Mouse (Mus musculus) CH12.LX (cell line): Measurements from ENCODE around the gene Wfdc21. TPM values are rescaled to one million over a fixed set of nuclear protein-coding genes. Genes with fewer than 3 reads are reported as not detected.

Experiments
- DNase-seq: peaks from one replicate; pipeline ENCODE4 v3.0.0-alpha.2; 2013; ENCODE audit errors: extremely low read depth
- H3K27ac ChIP-seq: 2 replicates; pipeline ENCODE4 v1.5.1; 2012; ENCODE audit warnings: low read depth, mild to moderate bottlenecking, control low read depth, moderate library complexity; ENCODE audit not compliant: insufficient read depth
- H3K27me3 ChIP-seq: replicated peaks from 2 replicates; pipeline ENCODE3; 2012; ENCODE audit warnings: inconsistent platforms
- H3K36me3 ChIP-seq, 2 experiments: replicated peaks in 1 of 2; 2 replicates each; pipeline versions ENCODE3 to v1.6.1; 2012; ENCODE audit warnings: inconsistent platforms in 1 of 2, low read length in 1 of 2, mild to moderate bottlenecking in 1 of 2, mixed read lengths in 1 of 2, moderate library complexity in 1 of 2; ENCODE audit not compliant: control insufficient read depth in 1 of 2, insufficient read depth in 1 of 2
- H3K4me1 ChIP-seq, 2 experiments: 2 replicates each; pipeline ENCODE4 v1.6.1; 2012; ENCODE audit warnings: inconsistent platforms in 1 of 2, moderate library complexity in 1 of 2; ENCODE audit not compliant: insufficient read depth in 2 of 2, control insufficient read depth in 1 of 2
- H3K4me2 ChIP-seq: 2 replicates; pipeline ENCODE4 v1.6.1; 2012; ENCODE audit warnings: low read depth, mild to moderate bottlenecking, control low read depth; ENCODE audit not compliant: poor library complexity, insufficient read depth, severe bottlenecking
- H3K4me3 ChIP-seq, 3 experiments: fragments of 150-350 bp in 1 of 3; sonication (generic) in 1 of 3; replicated peaks in 1 of 3; 2 replicates each; pipeline versions ENCODE3 to v1.5.1; 2011 to 2012; ENCODE audit warnings: low read depth in 2 of 3, low read length in 2 of 3, mild to moderate bottlenecking in 2 of 3, moderate library complexity in 2 of 3, control low read depth in 1 of 3, improper control_type of control experiment in 1 of 3, inconsistent platforms in 1 of 3, mixed read lengths in 1 of 3; ENCODE audit not compliant: poor library complexity in 1 of 3
- H3K79me2 ChIP-seq: replicated peaks from 2 replicates; pipeline ENCODE4 v1.6.1; 2012; ENCODE audit warnings: mild to moderate bottlenecking, moderate library complexity; ENCODE audit not compliant: control insufficient read depth, poor library complexity, insufficient read depth, severe bottlenecking; ENCODE audit errors: extremely low read depth
- H3K9ac ChIP-seq: 2 replicates; pipeline ENCODE4 v1.6.1; 2012; ENCODE audit warnings: low read depth, mild to moderate bottlenecking, control low read depth, moderate library complexity; ENCODE audit not compliant: insufficient read depth
- H3K9me3 ChIP-seq: replicated peaks from 2 replicates; pipeline ENCODE3; 2012; ENCODE audit warnings: low read length, inconsistent platforms, mixed read lengths
- BHLHE40 ChIP-seq: IDR thresholded peaks from 2 replicates; pipeline ENCODE4 v1.6.1; 2011; ENCODE audit warnings: mild to moderate bottlenecking, low read depth, low read length, improper control_type of control experiment
- CHD1 ChIP-seq: IDR thresholded peaks from 2 replicates; pipeline ENCODE4 v1.6.1; 2012; ENCODE audit warnings: low read depth, low read length, improper control_type of control experiment, inconsistent platforms
- CTCF ChIP-seq, 2 experiments: IDR thresholded peaks in 1 of 2; conservative IDR thresholded peaks in 1 of 2; 2 replicates each; pipeline ENCODE4 v1.5.1; 2011 to 2012; ENCODE audit warnings: low read depth in 2 of 2, low read length in 2 of 2, improper control_type of control experiment in 1 of 2, inconsistent platforms in 1 of 2, mild to moderate bottlenecking in 1 of 2, moderate library complexity in 1 of 2
- ELF1 ChIP-seq: IDR thresholded peaks from 2 replicates; pipeline ENCODE4 v1.6.1; 2014; ENCODE audit warnings: low read depth, mild to moderate bottlenecking, inconsistent platforms, low read length, improper control_type of control experiment
- ETS1 ChIP-seq: conservative IDR thresholded peaks from 2 replicates; pipeline ENCODE4 v1.6.1; 2012; ENCODE audit warnings: low read depth, mild to moderate bottlenecking, inconsistent platforms, low read length, improper control_type of control experiment, moderate library complexity
- GABPA ChIP-seq: IDR thresholded peaks from 2 replicates; pipeline ENCODE4 v1.6.1; 2012; ENCODE audit warnings: low read depth, low read length, improper control_type of control experiment, inconsistent platforms; ENCODE audit not compliant: insufficient replicate concordance
- HCFC1 ChIP-seq: IDR thresholded peaks from 2 replicates; pipeline ENCODE4 v1.6.1; 2012; ENCODE audit warnings: low read depth, mild to moderate bottlenecking, inconsistent platforms, low read length, improper control_type of control experiment
- IRF4 ChIP-seq: IDR thresholded peaks from 2 replicates; pipeline ENCODE4 v1.6.1; 2014; ENCODE audit warnings: low read depth, mild to moderate bottlenecking, inconsistent platforms, low read length, improper control_type of control experiment
- KAT2A ChIP-seq: IDR thresholded peaks from 2 replicates; pipeline ENCODE4 v1.6.1; 2012; ENCODE audit warnings: low read length, improper control_type of control experiment, inconsistent platforms; ENCODE audit not compliant: insufficient replicate concordance
- MAFK ChIP-seq: IDR thresholded peaks from 2 replicates; pipeline ENCODE4 v1.6.1; 2011; ENCODE audit warnings: low read length, improper control_type of control experiment; ENCODE audit not compliant: insufficient replicate concordance
- MAX ChIP-seq: IDR thresholded peaks from 2 replicates; pipeline ENCODE4 v1.6.1; 2011; ENCODE audit warnings: low read length, improper control_type of control experiment
- MEF2A ChIP-seq: IDR thresholded peaks from 2 replicates; pipeline ENCODE4 v1.6.1; 2014; ENCODE audit warnings: low read depth, mild to moderate bottlenecking, inconsistent platforms, low read length, improper control_type of control experiment, borderline replicate concordance
- MXI1 ChIP-seq: IDR thresholded peaks from 2 replicates; pipeline ENCODE4 v1.6.1; 2011; ENCODE audit warnings: mild to moderate bottlenecking, low read depth, low read length, improper control_type of control experiment
- MYC ChIP-seq: IDR thresholded peaks from 2 replicates; pipeline ENCODE4 v1.6.1; 2011; ENCODE audit warnings: low read depth, mild to moderate bottlenecking, improper control_type of control experiment, low read length
- NELFE ChIP-seq: IDR thresholded peaks from 2 replicates; pipeline ENCODE4 v1.6.1; 2011; ENCODE audit warnings: low read depth, low read length, improper control_type of control experiment
- PAX5 ChIP-seq: IDR thresholded peaks from 2 replicates; pipeline ENCODE4 v1.6.1; 2012; ENCODE audit warnings: low read length, inconsistent platforms, mixed read lengths
- RAD21 ChIP-seq: IDR thresholded peaks from 2 replicates; pipeline ENCODE4 v1.6.1; 2011; ENCODE audit warnings: low read depth, mild to moderate bottlenecking, low read length, improper control_type of control experiment, moderate library complexity
- SMC3 ChIP-seq: IDR thresholded peaks from 2 replicates; pipeline ENCODE4 v1.6.1; 2011; ENCODE audit warnings: low read depth, low read length, improper control_type of control experiment
- TBP ChIP-seq: conservative IDR thresholded peaks from 2 replicates; pipeline ENCODE4 v1.6.1; 2011; ENCODE audit warnings: low read depth, low read length, improper control_type of control experiment
- TCF12 ChIP-seq: IDR thresholded peaks from 2 replicates; pipeline ENCODE4 v1.6.1; 2014; ENCODE audit warnings: low read depth, mild to moderate bottlenecking, inconsistent platforms, low read length, improper control_type of control experiment
- UBTF ChIP-seq: IDR thresholded peaks from 2 replicates; pipeline ENCODE4 v1.6.1; 2012; ENCODE audit warnings: low read depth, mild to moderate bottlenecking, inconsistent platforms, low read length, improper control_type of control experiment, moderate library complexity
- USF1 ChIP-seq: IDR thresholded peaks from 2 replicates; pipeline ENCODE4 v1.6.1; 2014; ENCODE audit warnings: low read depth, mild to moderate bottlenecking, inconsistent platforms, low read length, improper control_type of control experiment
- USF2 ChIP-seq: conservative IDR thresholded peaks from 2 replicates; pipeline ENCODE4 v1.6.1; 2011; ENCODE audit warnings: low read depth, low read length, improper control_type of control experiment
- ZC3H11A ChIP-seq: IDR thresholded peaks from 2 replicates; pipeline ENCODE4 v1.6.1; 2012; ENCODE audit warnings: low read depth, mild to moderate bottlenecking, inconsistent platforms, low read length, improper control_type of control experiment
- ZKSCAN1 ChIP-seq: IDR thresholded peaks from 2 replicates; pipeline ENCODE4 v1.6.1; 2012; ENCODE audit warnings: low read depth, inconsistent platforms, low read length, improper control_type of control experiment, borderline replicate concordance
- ZMIZ1 ChIP-seq: IDR thresholded peaks from 2 replicates; pipeline ENCODE4 v1.6.1; 2012; ENCODE audit warnings: low read depth, mild to moderate bottlenecking, inconsistent platforms, low read length, improper control_type of control experiment
- ZNF384 ChIP-seq: IDR thresholded peaks from 2 replicates; pipeline ENCODE4 v1.6.1; 2012; ENCODE audit warnings: low read depth, low read length, improper control_type of control experiment, inconsistent platforms
- dilution Hi-C: fragments of 300-500 bp; cut with MboI; formaldehyde crosslinking; loops from 2 replicates; pipeline ENCODE4 v1.14.3; 2020; ENCODE audit warnings: low sequenced_read_pairs; ENCODE audit not compliant: extremely low pct_unique_long_range_greater_than_20kb, extremely low pct_ligation_motif_present
- in situ Hi-C: fragments of 300-500 bp; cut with MboI; formaldehyde crosslinking; loops from 3 replicates; pipeline ENCODE4 v1.14.3; 2019; ENCODE audit warnings: low sequenced_read_pairs, low pct_ligation_motif_present, low pct_unique_long_range_greater_than_20kb, mixed read lengths
- polyA plus RNA-seq: library from polyadenylated mRNA; unstranded; fragments of >175 nt; gene quantifications from 2 replicates; pipeline ENCODE4 v1.2.1, GENCODE M21; 2012; ENCODE audit warnings: low read depth; ENCODE audit not compliant: insufficient read length
- total RNA-seq, 2 experiments: library from RNA; depleted of rRNA; stranded (reverse); fragments of 300-350 nt in 1 of 2; fragments of >200 nt in 1 of 2; gene quantifications; 2 replicates each; pipeline ENCODE4 v1.2.3; 2012 to 2014

Wfdc21 gene
- total and polyA plus RNA-seq, 3 experiments, result 1.6 to 14.7 (median 2.6) TPM

DNA sequence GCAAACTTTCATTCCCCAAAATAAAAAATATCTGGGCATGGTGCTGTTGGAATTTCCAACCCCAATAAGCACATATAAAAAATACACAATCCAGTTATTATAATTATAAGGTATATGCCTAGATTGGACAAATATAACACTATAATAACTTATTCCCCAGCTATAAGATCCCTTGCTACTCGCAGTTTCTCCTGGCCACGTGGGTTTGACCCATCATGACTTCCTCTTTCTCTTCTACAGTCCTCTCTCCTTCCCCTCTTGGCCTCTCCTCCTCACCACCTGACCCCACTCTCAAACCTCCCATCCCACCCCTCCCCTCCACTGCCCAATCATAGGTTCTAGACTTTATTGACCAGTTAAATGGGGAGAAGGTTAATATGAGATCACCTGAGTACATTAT is 32.8 kb upstream of the Wfdc21 start:
- peaks cover 12 to 27% of the 10 kb centered on the region in 2 experiments for H3K4me1 ChIP-seq
- H3K4me2 ChIP-seq, result no peak overlapping the region
- H3K27me3 ChIP-seq, result no peaks in the 10 kb centered on the region
- in situ Hi-C loops (no loop called here), dilution Hi-C loops (no loop called here)
- H3K9me3 ChIP-seq, result no peaks in the 10 kb centered on the region
- no peak for DNase-seq
- no peaks in the 10 kb centered on the region for H3K36me3 ChIP-seq
- H3K4me3 ChIP-seq, result no peak overlapping the region
- no peak overlapping the region for H3K9ac ChIP-seq
- no peaks in the 10 kb centered on the region for H3K79me2 ChIP-seq
- H3K27ac ChIP-seq, result no peak overlapping the region
- TF ChIP-seq USF1, result peak; percentile 59
- TF ChIP-seq BHLHE40, result no peak
- TF ChIP-seq TCF12, result no peak
- no peak for TF ChIP-seq CHD1
- no peak for TF ChIP-seq SMC3
- no peak for TF ChIP-seq KAT2A
- TF ChIP-seq CTCF (conservative IDR thresholded peaks at IDR 0.05 in 1 of 2, IDR thresholded peaks at IDR 0.05 in 1 of 2; ENCODE audit: low read depth in 2 of 2, low read length in 2 of 2), result no peak
- no peak for TF ChIP-seq ETS1
- no peak for TF ChIP-seq ZC3H11A
- no peak for TF ChIP-seq NELFE
- no peak for TF ChIP-seq UBTF
- no peak for TF ChIP-seq HCFC1
- TF ChIP-seq PAX5, result no peak
- peak; percentile 61; the same call in 1 of the 2 replicates for TF ChIP-seq MXI1
- no peak for TF ChIP-seq MEF2A
- TF ChIP-seq GABPA, result no peak
- TF ChIP-seq ELF1, result 0 out of 2 replicates have a peak, but pooled peaks have one; percentile 13
- TF ChIP-seq TBP, result no peak
- TF ChIP-seq IRF4, result no peak; the same call in 1 of the 2 replicates
- no peak for TF ChIP-seq RAD21
- peak; percentile 93 for TF ChIP-seq MYC
- peak; percentile 93 for TF ChIP-seq MAX
- TF ChIP-seq ZMIZ1, result no peak
- TF ChIP-seq MAFK, result no peak
- TF ChIP-seq ZKSCAN1, result no peak
- peak; percentile 57; the same call in 1 of the 2 replicates for TF ChIP-seq USF2
- TF ChIP-seq ZNF384, result no peak
